Mouse (Mus musculus) adrenal gland, postnatal 25 days (tissue): ENCODE data around the gene Sgo2b. TPM values are rescaled to one million over a fixed set of nuclear protein-coding genes. Genes with fewer than 3 reads are reported as not detected.
A peak's percentile ranks its signal among the peaks of the same experiment; 100 is the strongest.
"Not testable (repeated sequence)": the region's sequence is repeated elsewhere in the genome, so short reads cannot be mapped to it uniquely, and the experiment has no call there.

Source experiments
- DNase-seq: peaks from one replicate; pipeline ENCODE4 v3.0.0; 2021; ENCODE audit warnings: mixed read lengths
- long read RNA-seq: library from polyadenylated mRNA; stranded (forward); transcript quantifications from one replicate; pipeline ENCODE4 v2.0.0, GENCODE M21; 2021
- total RNA-seq: library from RNA; stranded (reverse); gene quantifications from 2 replicates; pipeline ENCODE4 v1.2.3, GENCODE M21; 2021

The Sgo2b gene
- total RNA-seq = not detected in 2 replicates
- long read RNA-seq = 0 reads

- no peak for DNase-seq
Measured at GRCm38 (mm10) chr8:63951626-63952377, at the start of gene Sgo2b. Gene Sgo2b, minus strand, starts transcription at chr8:63952248.

GRCm38 (mm10) chr8:63970612-63971391, 18.8 kb upstream of the Sgo2b start:
- not testable (repeated sequence) for DNase-seq

DNA sequence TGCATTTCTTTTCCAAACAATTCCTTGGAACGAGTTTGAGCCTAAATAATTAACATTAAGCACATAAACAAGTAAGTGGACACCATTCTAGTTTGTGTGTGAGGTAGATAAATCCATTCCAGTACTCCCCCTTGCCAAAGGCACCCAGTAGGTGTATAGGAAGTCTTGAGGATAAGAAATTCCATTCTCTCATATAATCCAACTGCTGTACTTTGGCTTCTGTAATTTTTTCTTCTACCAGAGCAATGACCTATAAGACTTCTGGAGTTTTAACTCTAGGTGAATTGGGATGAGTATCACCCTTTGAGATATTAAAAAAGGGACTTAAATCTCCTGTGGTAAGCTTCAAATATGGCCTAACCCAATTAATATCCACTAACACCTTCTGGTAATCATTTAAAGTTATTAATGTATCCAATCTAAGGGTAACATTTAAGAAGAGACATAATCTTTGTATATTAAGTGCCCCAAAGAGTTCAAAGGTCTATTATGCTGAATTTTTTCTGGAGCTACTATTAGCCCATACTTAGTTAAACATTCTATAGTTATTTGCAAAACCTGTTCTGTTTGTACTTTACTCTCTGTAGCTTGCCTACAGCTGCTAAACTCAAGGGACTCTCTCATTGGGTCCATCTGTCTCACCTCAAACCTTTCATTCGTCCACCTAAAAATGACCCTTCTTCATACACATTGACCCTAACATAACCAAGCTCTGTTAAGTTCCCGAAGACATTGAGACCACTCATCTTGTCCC, 9.2 kb upstream of the Sgo2b start:
- DNase-seq = no peak

- DNase-seq = not testable (repeated sequence)
Measured at GRCm38 (mm10) chr8:63953802-63954201, 1.8 kb upstream of the Sgo2b start.

GRCm38 (mm10) chr8:63933171-63933570, 18.9 kb downstream of the Sgo2b start:
- DNase-seq = peak; percentile 1

DNA sequence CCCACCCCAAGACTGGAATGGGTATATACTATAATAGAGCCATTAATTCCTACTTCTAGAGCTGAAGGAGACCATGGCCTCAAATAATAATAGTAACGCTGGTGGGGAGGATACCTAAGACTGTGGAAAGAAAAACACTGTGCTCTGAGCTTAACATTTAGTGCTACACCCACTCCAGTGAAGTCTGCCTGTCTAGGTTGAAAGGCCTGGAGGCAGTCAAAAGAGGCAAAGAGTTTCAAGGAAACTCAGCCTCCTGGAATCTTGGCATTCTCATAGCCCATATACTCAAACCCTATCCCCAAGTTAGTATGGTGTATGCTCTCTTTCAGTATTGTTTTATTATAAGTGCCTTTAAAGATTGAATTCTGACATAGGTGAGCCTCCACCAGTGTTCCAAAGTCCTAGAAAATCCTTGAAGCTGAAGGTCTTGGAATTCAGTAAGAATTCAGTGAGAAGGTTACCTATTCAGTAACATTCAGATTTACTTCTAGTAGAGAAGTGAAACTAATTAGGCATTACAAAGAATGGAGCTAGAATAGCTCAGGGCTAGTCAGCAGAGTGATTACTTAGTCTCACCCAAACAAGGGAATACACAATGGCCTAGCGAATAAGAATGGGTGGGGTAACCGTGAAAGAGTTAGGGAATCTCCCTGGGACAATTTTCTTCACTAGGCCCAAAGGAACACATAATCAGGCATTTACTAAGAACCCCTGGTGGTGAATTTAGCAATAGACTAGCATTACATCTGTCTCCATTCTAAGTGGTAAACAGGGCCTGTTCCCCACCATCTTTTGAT, 22.5 kb downstream of the Sgo2b start:
- DNase-seq = no peak

DNA sequence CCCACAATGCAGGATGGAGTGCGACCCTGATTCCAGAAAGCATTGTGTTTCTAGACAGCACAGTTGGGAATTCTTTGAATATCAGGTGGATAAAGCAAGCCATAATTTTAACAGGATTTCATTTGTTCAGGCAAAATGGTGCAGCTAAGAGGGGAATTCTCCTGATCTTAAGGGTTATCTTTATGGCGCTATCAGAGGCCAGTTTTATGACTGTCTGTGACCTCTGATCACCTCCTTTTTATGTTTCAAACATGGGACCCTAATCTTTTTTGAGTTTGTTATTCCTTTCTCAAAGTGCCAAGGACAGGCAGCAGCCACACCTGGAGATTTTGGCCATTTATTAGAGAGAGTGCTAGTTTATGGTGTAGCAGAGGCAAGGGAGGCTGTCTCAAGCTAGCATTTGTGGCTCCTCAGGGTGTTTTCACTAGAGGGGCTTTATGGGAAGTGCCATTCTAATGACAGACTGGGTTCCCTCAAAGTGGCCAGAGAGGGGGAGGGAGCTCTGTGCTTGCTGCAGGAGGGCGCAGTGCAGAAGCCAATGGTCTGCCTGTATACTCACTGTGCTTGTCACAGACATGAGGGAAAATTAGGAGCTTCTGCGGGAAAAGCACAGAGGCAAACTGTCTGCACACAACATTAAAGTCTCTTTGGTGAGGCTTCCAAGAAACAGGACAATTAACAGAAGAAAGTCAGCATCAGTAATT, 30.6 kb downstream of the Sgo2b start:
- no peak for DNase-seq

- no peak for DNase-seq
Measured at GRCm38 (mm10) chr8:63895096-63895495, 57.0 kb downstream of the Sgo2b start.

DNA sequence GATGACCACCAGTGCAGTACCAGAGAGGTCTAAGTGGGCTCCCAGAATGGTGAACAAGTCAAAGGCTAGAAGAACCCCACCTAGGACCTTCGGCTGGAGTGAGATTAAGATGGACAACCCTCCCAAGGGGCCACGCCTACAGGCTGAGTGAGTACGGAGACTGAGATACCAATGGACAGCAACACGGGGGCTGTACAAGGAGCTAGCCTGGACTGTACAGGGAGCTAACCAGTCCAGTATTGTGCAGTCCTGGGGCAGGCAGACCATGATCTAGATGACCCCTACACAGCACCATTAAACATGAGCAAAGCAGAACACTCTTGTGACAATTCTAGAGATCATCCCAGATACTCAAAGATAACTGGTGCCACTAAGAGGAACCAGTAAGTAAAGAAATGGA, 73.7 kb downstream of the Sgo2b start:
- no peak for DNase-seq

GRCm38 (mm10) chr8:63877393-63877792, 74.7 kb downstream of the Sgo2b start:
- peak; percentile 48 for DNase-seq

DNA sequence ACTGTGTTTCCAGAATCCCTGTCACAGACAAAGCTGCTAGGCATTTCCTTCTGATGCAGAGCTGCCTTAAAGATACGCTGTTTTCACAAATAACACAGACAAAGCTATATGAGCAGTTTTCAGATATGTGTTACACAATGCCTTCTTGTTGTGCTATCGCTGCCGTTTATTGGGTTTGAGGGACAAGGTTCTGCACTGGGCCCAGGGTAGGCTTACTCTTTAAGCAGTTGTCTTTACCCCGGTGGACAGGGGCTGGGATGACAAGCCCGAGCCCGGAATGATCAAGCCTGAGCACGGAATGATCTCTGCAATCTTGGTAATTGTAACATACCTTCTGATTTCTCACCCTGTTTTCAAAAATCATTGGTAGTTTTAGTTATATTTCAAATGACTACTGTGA, 75.1 kb downstream of the Sgo2b start:
- no peak for DNase-seq
